Mouse (Mus musculus): ENCODE results near the gene Tmx2.

GRCm38 (mm10) chr2:84714811-84715561 lies 36.0 kb upstream of the Tmx2 start, which contains the start of gene Zdhhc5:
- TF ChIP-seq POLR2A (IDR thresholded peaks at IDR 0.05; ENCODE audit: borderline replicate concordance, insufficient read depth, low read length) (peak; percentile 91), CTCF (IDR thresholded peaks at IDR 0.05; ENCODE audit: borderline replicate concordance, insufficient read depth, low read depth, low read length) (no peak)

Measured in cerebellum, adult 2 months (tissue).